Mouse (Mus musculus): ENCODE data around the gene Kcnj2. TPM values are rescaled to one million over a fixed set of nuclear protein-coding genes. Genes with fewer than 3 reads are reported as not detected.

Kcnj2 gene
- not detected for polyA plus RNA-seq (2017; shearing (Covaris generic))

DNA sequence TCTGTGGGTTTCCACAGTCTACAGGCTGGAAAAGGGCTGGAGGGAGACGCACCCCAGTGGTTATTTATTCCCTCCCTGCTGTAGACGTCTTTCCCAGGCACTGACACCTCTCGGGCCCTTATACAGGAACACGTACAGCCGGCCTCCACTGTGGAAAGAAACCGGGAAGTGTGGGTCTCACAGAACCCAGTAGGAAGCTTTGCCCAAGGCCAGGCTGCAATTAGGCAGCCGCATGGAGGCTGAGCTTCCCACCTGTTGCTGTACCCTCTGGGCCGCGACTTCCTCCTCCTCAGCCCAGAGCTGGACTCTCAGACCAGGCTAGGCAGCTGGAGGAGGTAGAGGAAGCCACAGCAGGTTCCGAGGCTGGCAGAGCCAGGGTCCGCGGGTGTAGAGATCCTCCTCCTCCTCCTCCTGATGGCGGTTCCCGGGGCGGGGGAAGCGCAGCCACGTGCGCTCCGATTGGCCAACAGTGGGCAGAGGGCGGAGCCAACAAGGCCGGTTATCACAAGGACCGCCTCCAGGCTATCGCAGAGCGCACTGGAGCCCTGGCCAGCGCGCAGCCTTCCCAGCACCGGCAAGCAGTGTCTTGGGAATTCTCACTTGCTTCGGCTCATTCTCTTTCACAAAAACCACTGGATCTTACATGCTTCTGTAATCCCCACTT is at the start of gene Kcnj2:
Gene Kcnj2 (plus strand): TSS at position 530 of the 664 bp plus-strand sequence.
- peak; percentile 77 for ATAC-seq

DNA sequence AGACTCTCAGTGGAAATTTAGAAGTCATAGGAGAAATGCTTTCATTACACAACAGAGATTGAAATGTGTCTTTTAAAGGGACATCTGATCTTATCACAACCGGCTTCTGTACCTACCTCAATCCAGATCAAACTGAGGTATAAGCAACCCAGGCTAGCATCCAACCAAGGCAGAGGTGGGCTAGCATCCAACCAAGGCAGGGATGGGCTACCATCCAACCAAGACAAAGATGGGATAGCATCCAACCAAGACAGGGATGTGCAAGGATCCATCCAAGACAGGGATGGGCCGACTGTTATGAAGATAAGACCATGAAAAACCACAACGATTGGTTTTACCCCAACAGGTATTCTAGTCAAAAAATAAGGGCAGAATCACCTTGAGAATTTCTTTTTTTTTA is 49.8 kb upstream of the Kcnj2 start:
- no peak for ATAC-seq

DNA sequence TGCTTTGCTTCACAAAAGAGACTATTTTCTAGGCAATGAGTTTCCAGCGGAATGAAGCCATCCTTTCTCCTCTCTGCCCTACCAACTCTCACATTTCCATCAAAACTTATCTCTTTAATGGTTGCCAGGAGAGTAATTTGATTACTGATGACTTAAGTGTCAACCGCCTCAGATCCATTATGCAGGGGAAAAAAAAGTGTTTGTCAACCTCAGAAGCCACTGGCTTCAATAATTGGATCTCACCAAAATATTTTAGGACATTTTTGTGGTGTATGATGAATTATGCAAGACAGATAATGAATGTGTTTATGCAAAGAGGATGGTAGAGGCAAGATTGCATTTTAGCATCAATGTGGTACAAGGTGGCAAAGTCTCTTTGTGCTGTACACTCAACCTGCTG is 45.8 kb upstream of the Kcnj2 start:
- no peak for ATAC-seq

DNA sequence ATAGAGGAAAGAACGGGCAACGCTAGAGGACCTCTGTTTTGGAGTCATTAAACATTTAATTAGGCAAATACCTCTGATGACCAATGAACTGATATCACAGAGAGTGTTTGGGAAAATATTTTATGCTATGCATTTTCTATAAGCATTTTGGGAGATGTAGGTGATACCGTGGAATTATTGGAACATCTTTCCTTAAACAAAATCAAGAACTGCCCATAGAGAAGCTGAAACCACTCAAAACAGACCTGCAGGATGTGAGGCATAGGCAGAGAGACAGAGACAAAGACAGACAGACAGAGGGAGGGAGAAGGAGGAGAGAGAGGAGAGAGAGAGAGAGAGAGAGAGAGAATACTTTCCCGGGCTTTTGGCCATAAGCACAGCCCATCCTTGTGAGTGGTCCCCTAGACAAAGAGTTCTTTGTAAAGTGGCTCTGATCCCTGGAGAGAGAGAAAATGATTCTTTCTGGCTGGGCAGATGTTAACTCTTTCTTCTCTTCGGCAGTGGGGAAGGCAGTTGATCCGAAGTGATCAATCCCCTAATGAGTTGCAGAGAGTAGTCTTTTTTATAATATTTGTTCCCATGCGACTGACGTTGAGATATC is 43.2 kb upstream of the Kcnj2 start:
- no peak for ATAC-seq

DNA sequence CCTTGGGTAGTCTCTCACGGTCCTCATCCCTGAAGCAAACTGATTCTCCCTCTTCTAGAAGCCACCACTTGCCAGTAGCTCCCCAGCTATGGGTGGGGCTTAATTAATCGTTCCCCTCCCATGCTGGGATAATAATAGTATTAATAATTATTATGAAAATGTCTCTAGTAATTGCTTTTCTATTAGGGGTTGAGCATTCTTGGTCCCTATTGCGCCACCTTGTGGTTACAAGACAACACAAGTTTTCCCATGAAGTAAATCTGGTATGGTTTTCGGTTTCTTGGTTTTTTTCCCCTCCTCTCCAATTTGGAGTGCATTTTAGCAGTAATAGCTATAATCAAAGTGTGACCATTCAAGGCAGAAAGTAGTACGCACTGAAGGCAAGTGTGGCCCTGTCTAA is 23.8 kb upstream of the Kcnj2 start:
- ATAC-seq, result no peak

DNA sequence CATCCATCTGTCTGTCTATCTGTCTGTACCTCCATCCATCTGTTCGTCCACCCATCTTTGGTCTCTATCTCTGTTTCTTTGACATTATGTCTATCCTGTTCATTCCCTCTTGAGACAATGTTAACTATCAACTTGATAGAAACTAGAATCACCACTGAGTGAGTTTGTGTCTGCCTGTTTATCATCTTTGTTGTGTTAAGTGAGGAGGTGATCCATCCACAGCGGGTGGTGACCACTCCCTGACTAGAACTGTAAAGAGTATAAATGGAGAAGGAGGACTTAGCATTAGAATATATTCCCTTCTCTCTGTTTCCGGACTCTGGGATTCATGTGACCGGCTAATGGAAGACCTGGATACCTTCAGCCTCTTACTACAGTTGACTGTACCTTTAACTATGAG is 22.7 kb upstream of the Kcnj2 start:
- ATAC-seq, result no peak

DNA sequence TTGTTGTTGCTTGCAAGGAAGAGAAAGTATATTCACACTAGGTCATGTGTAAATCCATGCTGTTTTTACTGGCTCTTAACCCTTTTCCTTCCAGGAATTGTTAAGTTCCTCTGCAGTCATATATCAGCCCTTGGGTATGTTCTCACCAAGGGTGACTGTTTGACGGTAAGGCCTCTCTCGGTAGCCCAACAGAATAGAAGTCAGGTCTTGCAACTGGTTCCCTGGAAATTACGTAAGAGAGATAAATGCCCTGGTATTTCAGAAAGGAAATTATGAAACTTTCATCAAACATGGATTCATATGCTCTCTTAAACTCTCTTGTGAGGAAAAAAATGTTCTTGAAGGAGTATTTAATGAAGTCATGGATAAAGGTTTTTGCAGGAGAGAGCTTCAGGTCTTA is 11.7 kb upstream of the Kcnj2 start:
- ATAC-seq, result no peak

DNA sequence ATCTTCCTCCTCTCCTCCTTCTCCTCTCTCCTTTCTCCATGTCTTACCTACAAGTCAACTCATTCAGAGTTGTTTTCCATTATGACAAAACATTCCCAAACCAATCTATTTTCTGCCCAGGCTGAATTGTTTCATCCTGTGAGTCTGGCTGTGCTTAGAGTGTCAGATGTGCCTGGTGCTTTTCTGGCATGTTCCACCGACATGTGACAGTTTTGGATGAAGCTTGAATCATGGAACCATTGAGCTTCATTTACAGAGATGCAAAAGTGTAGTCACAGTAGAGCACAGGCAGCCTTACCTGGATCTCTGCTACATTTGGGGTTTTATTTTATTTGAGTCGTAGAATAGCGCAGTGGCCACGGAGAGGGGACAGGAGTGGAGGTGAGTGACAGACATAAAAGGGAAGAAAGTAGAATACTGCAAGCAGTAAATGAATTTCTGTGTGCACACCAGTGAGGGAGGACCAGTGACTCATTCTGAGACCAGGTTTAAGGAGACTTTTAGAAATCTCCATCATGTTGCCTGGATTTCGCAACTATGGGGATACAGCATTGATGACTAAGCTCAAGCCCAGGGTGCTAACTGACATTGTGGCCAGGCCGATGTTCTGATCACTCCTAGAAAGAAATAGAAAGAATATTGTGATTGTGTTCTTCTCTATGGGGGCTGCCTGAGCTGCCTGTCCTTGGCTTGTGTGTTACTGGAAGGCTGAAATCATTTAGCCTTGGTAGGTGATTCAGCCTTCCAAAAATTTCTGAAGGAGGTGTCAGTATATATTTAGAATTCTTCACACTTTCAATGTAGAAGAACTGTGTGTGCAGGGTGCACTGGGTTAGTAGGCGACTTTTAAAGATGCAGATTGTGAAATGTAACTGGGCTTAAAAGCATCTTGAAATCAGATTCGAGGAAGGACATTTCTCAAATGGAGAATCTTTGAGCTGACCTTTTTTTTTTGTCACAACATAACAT is 10.8 kb upstream of the Kcnj2 start:
- no peak for ATAC-seq

DNA sequence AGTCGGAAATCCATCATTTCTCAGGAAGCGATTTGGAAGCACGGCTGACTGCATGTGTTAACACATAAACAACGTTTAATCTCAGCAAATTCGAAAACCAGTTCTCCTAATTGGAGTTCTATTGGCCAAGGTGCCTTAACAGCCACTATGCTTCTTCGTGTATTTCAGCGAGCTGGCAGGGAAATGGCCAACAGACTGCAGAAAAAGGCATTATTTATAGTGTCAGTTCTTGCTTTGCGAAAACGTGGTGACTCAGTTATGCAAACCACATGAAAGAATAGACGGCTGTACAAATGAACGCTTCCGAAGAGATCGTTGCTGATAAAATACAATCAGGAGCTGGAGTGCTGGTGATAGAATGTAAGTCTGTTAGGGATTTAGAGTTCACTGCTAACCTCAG is 9.9 kb upstream of the Kcnj2 start:
- ATAC-seq, result no peak

DNA sequence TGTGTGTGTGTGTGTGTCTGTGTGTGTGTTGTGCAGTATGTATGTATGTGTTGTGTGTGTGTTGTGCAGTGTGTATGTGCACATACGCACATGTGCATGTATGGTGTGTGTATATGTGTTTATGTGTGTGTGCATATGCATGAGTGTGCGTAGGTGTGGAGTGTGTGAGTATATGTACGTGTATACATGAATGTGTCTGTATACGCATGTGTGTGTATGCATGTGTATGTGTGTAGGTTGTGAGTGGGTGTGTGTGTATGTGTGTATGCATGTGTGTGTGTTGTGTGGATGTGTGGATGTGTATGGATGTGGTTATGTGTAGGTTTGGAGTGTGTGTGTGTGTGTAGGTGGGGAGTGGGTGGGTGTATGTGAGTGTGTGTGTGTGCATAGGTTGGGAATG is 8.5 kb upstream of the Kcnj2 start:
- no peak for ATAC-seq

DNA sequence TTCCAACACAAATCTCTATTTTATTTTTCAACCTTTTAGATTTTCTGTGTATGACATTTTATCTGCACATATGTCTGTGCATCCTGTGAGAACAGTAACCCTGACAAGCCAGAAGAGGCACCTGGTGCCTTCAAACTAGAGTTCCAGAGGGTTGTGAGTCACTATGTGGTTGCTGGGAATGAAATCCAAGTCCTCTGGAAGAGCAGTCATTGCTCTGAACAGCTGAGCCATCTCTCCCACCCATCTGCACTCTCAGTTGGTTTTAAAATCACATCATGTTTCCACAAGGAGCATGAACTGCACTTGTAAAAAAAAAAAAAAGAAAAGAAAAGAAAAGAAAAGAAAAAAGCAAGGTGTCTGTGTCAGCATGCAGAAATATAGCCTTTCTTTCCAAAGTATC is 6.5 kb upstream of the Kcnj2 start:
- no peak for ATAC-seq

DNA sequence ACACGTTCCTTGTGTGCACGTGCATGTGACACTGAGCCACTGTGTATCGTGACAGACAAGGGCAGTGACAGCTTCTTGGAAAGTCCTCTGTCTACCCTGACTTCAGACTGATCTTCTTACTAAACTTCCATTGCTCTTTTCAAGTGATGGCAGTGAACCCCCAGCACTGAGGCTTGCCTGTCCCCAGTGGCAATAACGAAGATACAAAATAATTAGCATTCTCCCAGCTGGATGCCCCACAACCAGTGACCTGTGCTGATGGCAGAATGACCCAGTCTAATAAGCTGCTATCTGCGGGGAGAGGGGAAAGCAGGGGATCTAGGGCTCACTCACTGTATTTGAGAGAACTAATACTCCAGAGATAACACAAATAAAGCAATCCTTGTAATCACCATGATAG is 5.7 kb upstream of the Kcnj2 start:
- no peak for ATAC-seq

DNA sequence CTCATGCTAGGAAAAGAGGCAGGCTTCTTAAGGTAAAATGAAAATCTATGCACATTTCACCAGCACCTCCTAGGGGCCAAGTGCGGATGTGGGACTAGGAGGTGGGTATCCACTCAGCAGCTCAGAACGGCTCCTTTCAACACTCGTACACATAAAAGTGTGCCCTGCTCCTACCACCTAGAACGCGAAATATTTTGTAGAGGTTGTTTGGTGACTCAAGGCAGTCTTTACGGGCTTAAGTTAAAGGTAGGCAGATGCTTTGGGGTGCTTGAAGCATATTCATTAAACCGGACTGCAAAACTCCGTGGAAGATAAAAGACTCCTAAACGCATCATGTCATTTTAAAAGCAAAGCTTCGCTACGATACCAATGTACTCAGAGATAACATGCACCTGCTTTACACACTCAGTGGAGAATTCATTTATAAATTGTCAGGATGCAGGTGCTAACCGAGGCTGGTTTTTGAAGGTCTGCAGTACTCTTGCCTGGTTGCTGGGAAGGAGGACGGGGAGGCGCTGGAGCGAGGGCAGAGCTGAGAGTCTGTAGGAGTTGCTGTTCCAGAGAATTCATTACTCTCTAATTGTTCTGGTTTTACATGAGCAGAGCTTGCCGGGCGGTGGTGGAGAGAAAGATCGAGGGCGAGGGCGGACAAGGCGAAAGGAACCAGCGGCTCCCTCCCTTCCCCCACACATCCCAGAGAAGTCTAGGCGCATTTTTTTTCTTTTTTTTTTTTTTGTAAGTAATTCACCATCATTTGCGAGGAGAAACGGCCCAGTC is 1.0 kb upstream of the Kcnj2 start:
- no peak for ATAC-seq

DNA sequence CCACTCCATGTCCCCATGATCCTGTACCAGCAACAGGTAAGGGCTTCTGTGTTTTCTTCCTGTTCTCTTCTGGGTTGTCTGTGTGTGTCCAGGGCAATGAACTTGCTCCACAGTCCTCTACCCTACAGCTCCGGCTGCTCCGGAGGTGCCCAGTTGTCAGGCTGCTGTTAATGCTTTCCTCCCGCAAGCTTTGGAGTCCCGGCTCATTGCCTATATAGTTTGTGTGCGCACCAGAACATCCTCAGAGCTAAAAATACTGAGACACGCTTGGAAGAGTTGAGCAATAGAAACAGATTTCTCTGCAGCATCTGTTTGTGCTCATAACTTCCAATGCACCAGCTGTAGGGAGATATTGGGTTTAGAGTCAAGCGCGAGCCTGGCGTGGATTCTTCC is 331 bp downstream of the Kcnj2 start:
- no peak for ATAC-seq

DNA sequence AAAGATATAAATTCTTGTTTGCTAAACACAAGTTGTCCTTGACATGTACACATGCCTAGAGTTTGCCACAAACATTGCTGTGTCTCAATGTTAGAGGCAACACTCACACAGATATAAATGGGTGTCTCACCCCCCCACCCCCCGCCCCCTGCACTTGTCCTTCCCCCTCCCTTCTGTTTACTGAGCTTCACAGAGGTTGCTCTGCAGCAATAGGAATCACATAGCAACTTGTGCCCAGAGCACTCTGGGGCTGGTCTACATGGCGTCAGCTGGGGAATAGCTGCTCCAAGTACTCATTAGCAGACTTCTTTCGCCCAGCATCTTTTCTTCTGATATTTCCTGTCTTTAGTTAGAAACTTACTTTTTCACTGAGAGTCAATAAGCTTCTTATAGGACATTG is 1.8 kb downstream of the Kcnj2 start:
- ATAC-seq, result no peak

DNA sequence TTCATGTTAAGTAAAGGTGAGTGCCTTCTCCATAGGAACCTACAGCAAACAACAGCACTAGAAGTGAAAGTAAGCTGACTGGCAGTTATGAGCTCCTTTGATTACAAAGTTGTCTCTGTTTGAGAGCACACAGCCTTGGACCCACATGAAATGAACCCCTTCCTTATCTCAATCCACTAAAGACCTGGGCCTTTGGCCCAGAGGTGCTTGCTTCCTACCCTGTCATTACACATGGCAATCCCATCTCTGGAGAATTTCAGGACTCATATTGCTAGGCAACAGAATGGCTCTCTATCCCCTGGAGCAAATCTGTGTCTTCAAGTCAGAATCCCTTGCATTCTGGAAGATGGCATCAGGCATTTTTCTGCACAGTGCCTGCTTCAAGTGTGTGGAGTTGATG is 4.5 kb downstream of the Kcnj2 start:
- ATAC-seq, result no peak

DNA sequence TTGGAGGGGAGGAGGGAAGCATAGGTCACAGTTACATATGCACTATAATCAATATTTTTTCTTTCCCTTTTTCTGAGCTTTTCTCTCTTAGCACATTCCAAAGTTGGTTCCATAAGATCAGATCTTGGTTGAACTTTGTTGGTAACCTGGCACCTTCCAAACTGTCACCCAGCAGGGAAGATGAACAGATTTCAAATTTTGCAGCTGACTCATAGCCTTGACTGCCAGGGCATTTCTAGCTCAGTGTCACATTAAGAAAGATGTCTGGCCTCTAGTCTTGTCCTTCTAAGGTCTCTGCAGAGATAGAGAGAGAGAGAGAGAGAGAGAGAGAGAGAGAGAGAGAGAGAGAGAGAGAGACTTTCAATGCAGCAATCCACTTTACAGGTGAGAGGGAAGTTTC is 8.2 kb downstream of the Kcnj2 start:
- ATAC-seq, result no peak

DNA sequence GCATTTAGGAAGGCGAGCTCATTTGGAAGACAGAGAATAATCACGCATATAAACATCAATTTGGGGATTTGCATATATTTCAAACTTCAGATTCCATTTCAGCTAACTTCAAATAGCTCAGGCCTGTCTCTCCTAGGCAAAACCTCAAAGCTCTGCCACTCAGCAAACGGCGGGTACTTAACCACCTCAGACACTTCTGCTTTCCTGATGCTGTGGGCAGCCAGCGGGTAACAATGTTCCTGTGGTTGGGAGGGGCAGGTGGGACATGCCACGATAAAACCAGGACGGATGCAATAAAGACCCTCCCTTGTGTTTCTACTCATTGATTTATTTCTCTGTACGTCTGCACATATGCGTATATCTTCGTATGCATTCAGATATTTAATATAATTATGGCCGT is 12.1 kb downstream of the Kcnj2 start:
- ATAC-seq, result no peak

DNA sequence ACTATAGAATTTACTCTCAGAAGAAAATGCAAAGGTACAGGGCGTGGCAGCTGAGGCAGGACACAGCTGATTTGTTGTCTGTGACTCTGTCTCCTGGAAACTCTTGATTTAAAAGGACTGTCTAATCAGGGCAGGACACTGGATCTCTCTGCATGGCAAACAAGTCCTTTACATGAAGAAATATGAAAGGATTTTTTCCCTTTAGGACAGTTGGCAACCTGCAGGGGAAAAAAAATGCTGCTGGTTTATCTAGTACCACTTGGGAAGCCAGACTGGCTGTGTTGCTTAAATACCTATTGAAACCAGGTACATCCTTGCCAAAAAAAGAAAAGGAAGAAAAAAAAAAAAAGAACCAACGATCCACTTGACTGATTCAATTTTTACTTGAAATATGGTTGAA is 17.0 kb downstream of the Kcnj2 start:
- ATAC-seq, result no peak

DNA sequence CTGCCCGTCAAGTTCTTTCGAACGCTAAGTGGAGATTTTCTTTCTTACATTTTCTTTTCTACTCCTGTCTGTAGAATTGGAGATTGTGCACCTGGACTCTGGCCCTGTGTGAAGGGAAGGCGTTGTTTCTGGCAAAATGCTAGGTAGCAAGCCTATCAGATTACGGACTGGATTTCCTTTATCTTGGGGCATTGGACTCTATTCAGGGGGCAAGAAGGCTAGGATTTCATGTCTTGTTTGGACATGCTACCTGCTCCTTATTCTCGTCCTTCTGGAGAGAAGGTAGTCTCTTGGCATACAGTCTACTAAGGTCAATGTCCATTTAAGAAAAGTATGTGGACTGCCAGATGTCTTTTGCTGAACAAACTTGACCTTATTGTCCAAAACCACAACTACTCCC is 21.0 kb downstream of the Kcnj2 start:
- no peak for ATAC-seq

DNA sequence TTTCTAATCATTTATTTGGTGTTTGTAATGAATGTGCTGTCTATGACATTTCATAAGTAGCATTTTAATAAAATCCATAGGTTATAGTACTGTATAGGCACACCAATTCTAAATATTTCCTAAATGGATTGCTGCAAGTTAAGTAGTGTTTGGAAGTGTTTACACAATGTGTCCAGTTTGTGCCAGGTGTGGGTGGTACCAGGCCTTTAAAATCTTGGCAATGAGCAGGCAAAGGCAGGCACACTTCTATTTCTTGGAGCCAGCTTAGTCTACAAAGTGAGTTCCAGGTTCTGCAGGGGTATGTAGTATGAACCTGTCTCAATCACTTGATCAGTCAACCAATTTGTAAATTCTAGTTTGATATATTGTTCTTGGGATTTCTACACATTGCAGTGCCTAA is 22.3 kb downstream of the Kcnj2 start:
- no peak for ATAC-seq

DNA sequence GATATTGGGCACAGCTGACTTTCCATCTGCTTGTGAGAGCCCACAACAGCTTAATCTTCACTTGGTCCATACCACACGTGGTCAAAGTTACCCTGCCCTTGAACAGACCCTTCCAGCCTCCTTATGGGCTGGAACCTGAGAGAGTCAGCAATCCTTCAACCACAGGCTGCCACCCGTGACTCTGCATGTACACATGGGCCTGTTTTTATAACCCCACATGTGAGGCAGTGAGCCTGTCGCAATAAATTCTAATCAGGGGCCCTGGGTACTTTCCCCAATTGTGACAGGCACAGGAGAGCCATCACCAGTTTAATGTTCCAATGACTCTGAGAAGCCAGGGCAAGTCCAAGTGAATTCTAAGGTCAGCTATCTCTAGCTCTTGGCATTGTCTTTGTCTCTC is 22.8 kb downstream of the Kcnj2 start:
- no peak for ATAC-seq

DNA sequence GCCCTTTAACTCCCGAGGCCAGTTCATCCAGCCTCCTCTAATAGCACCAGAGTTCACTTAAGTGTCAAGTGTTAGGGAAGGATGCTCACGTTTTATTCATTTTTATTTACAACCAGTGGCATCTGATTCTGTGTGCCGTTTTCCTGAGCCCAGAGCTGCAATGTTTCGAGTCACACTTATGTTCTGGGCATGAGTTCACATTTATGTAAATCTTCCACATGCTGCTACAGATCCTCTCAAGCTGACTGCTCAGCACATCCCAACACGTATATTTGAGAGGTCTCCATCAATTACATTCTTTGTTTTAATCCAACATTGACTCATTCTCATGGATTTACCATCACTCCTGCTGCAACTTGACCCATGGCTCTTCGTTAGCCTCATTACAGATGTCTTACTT is 25.2 kb downstream of the Kcnj2 start:
- no peak for ATAC-seq
